Mouse (Mus musculus) liver, postnatal 0 days (tissue): ENCODE data around the gene Pknox1.

Source experiments
- CTCF ChIP-seq: sonication (generic); IDR thresholded peaks from 2 replicates; pipeline ENCODE4 v1.5.1; 2016; ENCODE audit warnings: antibody characterized with exemption, low read depth
- EP300 ChIP-seq: IDR thresholded peaks from 2 replicates; pipeline ENCODE4 v1.6.1; 2016; ENCODE audit warnings: antibody characterized with exemption, low read depth, mild to moderate bottlenecking

- TF ChIP-seq CTCF (no peak), EP300 (no peak)
Observed at GRCm38 (mm10) chr17:31564015-31564857, at the start of gene Pknox1.
